Mouse (Mus musculus) hindbrain, embryonic 16.5 days (tissue): ENCODE measurements around the gene Dusp8. TPM values are rescaled to one million over a fixed set of nuclear protein-coding genes. Genes with fewer than 3 reads are reported as not detected.

Experiments used
- ATAC-seq: fragments of 200-750 bp; cut with Nextera tagmentation; 2 replicates; pipeline ENCODE4 v1.8.0; 2017; ENCODE audit warnings: moderate TSS enrichment, moderate library complexity
- H3K27ac ChIP-seq: fragments of 300-500 bp; sonication (generic); 2 replicates; pipeline ENCODE4 v1.5.1; 2014; ENCODE audit warnings: low read depth, mild to moderate bottlenecking, control low read depth, low read length, moderate library complexity
- H3K27me3 ChIP-seq: fragments of 300-500 bp; sonication (generic); replicated peaks from 2 replicates; pipeline ENCODE4 v1.6.1; 2014; ENCODE audit warnings: low read length; ENCODE audit not compliant: control insufficient read depth, insufficient read depth
- H3K36me3 ChIP-seq: fragments of 300-500 bp; sonication (generic); 2 replicates; pipeline ENCODE4 v1.6.1; 2014; ENCODE audit warnings: mild to moderate bottlenecking, low read length, moderate library complexity, mixed read lengths; ENCODE audit not compliant: control insufficient read depth, insufficient read depth
- H3K4me1 ChIP-seq: fragments of 300-500 bp; sonication (generic); 2 replicates; pipeline ENCODE4 v1.6.1; 2014; ENCODE audit warnings: low read depth, low read length; ENCODE audit not compliant: control insufficient read depth, insufficient read depth
- H3K4me2 ChIP-seq: fragments of 300-500 bp; sonication (generic); 2 replicates; pipeline ENCODE4 v1.6.1; 2014; ENCODE audit warnings: mild to moderate bottlenecking, low read length, control low read depth, moderate library complexity
- H3K4me3 ChIP-seq: fragments of 300-500 bp; sonication (generic); 2 replicates; pipeline ENCODE4 v1.5.1; 2014; ENCODE audit warnings: mild to moderate bottlenecking, low read length, control low read depth, moderate library complexity
- H3K9ac ChIP-seq: fragments of 300-500 bp; sonication (generic); 2 replicates; pipeline ENCODE4 v1.6.1; 2014; ENCODE audit warnings: low read depth, mild to moderate bottlenecking, control low read depth, low read length, moderate library complexity
- H3K9me3 ChIP-seq: fragments of 300-500 bp; sonication (generic); 2 replicates; pipeline ENCODE4 v1.6.1; 2014; ENCODE audit warnings: mild to moderate bottlenecking, low read length, moderate library complexity; ENCODE audit not compliant: control insufficient read depth
- WGBS: fragments of 180-500 bp; shearing (Covaris S2); extraction: QIAGEN DNeasy Blood & Tissue Kit; methylation state at CpG from one replicate; pipeline ENCODE4 v1.1.7; 2014; 5-methylcytosine and 5-hydroxymethylcytosine counted together
- polyA plus RNA-seq: library from polyadenylated mRNA; unstranded; fragments of >200 nt; fragmentation: Nextera tagmentation; extraction: Ambion mirVana; gene quantifications from 2 replicates; pipeline ENCODE4 v1.2.1, GENCODE M21; 2015

Gene Dusp8
- polyA plus RNA-seq, 1 experiment from 2014 or later, result 117 TPM

DNA sequence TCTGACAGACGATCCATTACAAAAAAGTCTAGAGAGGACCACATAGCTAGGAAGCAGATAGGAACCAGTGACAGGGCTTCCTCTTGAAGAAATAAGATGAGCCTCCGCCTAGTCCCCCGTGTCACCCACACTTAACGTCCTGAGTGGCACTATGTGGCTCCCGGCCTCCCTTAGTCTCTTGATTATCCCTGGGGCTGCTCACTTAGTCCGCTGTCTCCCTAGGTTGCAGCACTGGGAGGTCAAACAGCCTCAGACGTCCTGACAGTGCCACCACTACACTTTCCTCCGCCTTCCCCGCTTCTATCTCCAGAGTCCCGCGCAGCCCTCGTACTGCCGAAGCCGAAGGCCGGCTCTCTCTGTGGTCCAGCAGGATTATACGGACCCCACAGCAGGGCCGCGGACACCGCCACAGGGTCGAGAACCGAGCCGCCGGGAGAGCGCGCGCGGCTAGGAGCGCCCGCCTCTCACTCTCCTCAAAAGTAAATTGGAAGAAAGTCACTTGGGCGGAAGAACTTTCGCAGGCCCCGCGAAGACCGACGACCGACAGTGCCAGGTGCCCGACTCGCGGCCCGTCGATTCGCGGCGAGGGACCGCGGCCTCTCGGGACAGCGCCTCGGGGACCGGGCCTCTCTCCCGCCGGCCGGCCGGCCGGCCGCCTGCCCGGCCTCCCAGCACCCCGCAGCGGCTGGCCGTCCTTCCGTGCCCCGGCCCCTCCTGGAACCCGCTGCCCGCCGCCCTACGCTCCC is 35.3 kb downstream of the Dusp8 start:
- ATAC-seq, result peak; percentile 39; the same call in 1 of the 2 replicates
- Histone ChIP-seq H3K27me3 (no peaks in the 10 kb centered on the region; the same call in 1 of the 2 replicates), H3K9me3 (no peaks in the 10 kb centered on the region), H3K36me3 (no peaks in the 10 kb centered on the region), H3K4me3 (peak overlapping the region; percentile 95), H3K4me1 (peaks cover 13% of the 10 kb centered on the region), H3K9ac (peak overlapping the region; percentile 90), H3K4me2 (peak overlapping the region; percentile 89), H3K27ac (peak overlapping the region; percentile 75)
- WGBS, result under 1% methylated on average over 66 of the region's 66 CpGs

DNA sequence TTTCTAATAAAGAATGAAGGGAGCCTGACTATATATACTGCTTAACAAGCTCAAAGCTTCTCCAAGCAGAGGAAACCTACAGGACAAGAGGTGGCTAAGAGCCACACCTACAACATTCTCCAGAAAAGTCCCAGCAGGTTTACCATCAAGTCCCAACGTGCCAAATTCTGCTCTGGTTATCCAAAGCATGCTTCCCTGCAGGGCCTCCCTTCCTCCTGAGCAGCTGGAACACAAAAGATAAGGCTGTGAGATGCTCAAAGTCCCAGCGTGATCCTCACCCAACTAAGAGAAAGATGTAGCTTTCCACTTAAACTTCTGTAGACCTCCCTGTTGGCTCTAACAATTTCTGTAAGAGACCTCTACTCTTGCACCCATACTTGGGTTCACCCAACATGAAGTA is 36.6 kb downstream of the Dusp8 start:
- WGBS, result 61% methylated on average over 2 of the region's 2 CpGs
- no peak for ATAC-seq
- Histone ChIP-seq H3K9me3 (no peaks in the 10 kb centered on the region), H3K27me3 (no peaks in the 10 kb centered on the region), H3K27ac (no peak overlapping the region), H3K4me3 (no peak overlapping the region), H3K4me1 (peaks cover 13% of the 10 kb centered on the region), H3K36me3 (no peaks in the 10 kb centered on the region), H3K9ac (no peak overlapping the region), H3K4me2 (no peak overlapping the region)

DNA sequence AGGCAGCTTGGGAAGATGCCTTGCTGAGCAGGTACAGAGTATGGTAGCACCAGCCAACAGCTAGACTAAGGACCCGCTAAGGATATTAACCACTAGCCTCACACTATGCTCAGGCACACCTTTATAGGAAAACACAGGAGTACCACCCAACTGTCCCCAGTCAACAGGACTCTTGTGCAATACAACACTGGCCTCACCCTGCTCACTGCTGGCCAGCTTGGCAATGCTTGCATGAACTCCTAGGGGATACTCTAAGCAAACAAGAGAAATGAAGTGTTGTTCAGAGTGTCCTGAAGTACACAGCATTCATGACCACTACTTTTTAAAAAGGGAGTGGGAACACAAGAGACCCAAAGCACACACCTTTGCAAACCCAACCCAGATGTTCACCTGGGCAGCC is 38.5 kb downstream of the Dusp8 start:
- no peaks in the 10 kb centered on the region for H3K27me3 ChIP-seq
- no peaks in the 10 kb centered on the region for H3K9me3 ChIP-seq
- no peaks in the 10 kb centered on the region for H3K36me3 ChIP-seq
- no peak overlapping the region for H3K27ac ChIP-seq
- H3K4me1 ChIP-seq, result peaks cover 13% of the 10 kb centered on the region
- H3K9ac ChIP-seq, result no peak overlapping the region
- WGBS, result 94% methylated on average over 1 of the region's 1 CpGs
- no peak overlapping the region for H3K4me3 ChIP-seq
- ATAC-seq, result no peak
- H3K4me2 ChIP-seq, result no peak overlapping the region

- 77% methylated on average over 1 of the region's 1 CpGs for WGBS
- Histone ChIP-seq H3K27me3 (no peaks in the 10 kb centered on the region), H3K9ac (no peak overlapping the region), H3K4me1 (peaks cover 13% of the 10 kb centered on the region), H3K36me3 (no peaks in the 10 kb centered on the region), H3K9me3 (no peaks in the 10 kb centered on the region), H3K4me2 (no peak overlapping the region), H3K4me3 (no peak overlapping the region), H3K27ac (no peak overlapping the region)
- ATAC-seq, result no peak
Observed at GRCm38 (mm10) chr7:142056601-142057061, 39.0 kb downstream of the Dusp8 start.

- no peak for ATAC-seq
- Histone ChIP-seq H3K36me3 (no peaks in the 10 kb centered on the region), H3K4me3 (no peak overlapping the region), H3K4me2 (no peak overlapping the region), H3K9me3 (no peaks in the 10 kb centered on the region), H3K27ac (no peak overlapping the region), H3K9ac (no peak overlapping the region), H3K27me3 (no peaks in the 10 kb centered on the region), H3K4me1 (peaks cover 9% of the 10 kb centered on the region)
- WGBS, result 89% methylated on average over 3 of the region's 3 CpGs
Observed at GRCm38 (mm10) chr7:142055431-142055830, 40.2 kb downstream of the Dusp8 start.

- H3K36me3 ChIP-seq, result no peaks in the 10 kb centered on the region
- ATAC-seq, result no peak
- H3K27me3 ChIP-seq, result no peaks in the 10 kb centered on the region
- H3K4me2 ChIP-seq, result no peak overlapping the region
- no peak overlapping the region for H3K4me3 ChIP-seq
- no peak overlapping the region for H3K27ac ChIP-seq
- H3K4me1 ChIP-seq, result no peaks in the 10 kb centered on the region
- no peak overlapping the region for H3K9ac ChIP-seq
- H3K9me3 ChIP-seq, result no peaks in the 10 kb centered on the region
Observed at GRCm38 (mm10) chr7:142050536-142050935, 45.1 kb downstream of the Dusp8 start.

GRCm38 (mm10) chr7:142045932-142046331 is 49.7 kb downstream of the Dusp8 start:
- no peaks in the 10 kb centered on the region for H3K36me3 ChIP-seq
- no peaks in the 10 kb centered on the region for H3K9me3 ChIP-seq
- no peak for ATAC-seq
- H3K4me3 ChIP-seq, result no peak overlapping the region
- no peak overlapping the region for H3K4me2 ChIP-seq
- H3K4me1 ChIP-seq, result no peaks in the 10 kb centered on the region
- H3K27me3 ChIP-seq, result no peaks in the 10 kb centered on the region
- 97% methylated on average over 1 of the region's 1 CpGs for WGBS
- no peak overlapping the region for H3K27ac ChIP-seq
- H3K9ac ChIP-seq, result no peak overlapping the region

DNA sequence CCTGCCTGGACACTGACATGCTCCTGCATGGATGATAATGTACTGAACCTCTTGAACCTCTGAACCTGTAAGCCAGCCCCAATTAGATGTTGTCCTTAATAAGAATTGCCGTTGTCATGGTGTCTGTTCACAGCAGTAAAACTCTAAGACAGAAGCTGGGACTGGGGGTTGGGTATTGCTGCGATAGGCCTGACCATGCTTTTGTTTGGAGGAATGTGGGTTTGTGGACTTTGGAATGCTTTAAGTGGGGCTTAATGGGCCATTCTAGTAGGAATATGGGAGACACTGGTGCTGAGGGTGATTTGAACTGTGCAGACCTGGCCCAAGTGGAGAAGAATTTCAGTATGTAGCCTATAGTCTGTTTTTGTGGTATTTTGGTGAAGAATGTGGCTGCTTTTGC is 50.3 kb downstream of the Dusp8 start:
- H3K27me3 ChIP-seq, result no peaks in the 10 kb centered on the region
- no peak overlapping the region for H3K9ac ChIP-seq
- no peak for ATAC-seq
- no peaks in the 10 kb centered on the region for H3K36me3 ChIP-seq
- H3K4me3 ChIP-seq, result no peak overlapping the region
- no peak overlapping the region for H3K27ac ChIP-seq
- H3K4me1 ChIP-seq, result no peaks in the 10 kb centered on the region
- 23% methylated on average over 2 of the region's 2 CpGs for WGBS
- no peaks in the 10 kb centered on the region for H3K9me3 ChIP-seq
- H3K4me2 ChIP-seq, result no peak overlapping the region

DNA sequence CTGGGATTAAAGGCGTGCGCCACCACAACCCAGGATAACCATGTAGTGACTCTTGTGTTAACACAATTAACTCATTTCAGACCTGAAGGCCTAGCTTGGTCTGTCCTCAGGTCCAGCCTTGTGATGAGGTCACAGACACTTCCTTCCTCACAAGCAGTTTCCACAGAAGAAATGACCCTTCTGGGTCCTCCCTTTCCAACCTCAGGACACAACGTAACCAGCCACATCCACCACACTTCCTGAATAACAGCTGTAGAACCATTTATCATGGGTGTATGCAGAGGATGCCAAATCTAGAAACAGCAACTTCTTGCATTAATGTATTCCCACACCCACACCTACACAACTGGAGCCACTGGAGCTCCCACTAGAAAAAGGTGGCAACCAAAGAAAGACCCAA is 54.9 kb downstream of the Dusp8 start:
- Histone ChIP-seq H3K9ac (no peak overlapping the region), H3K4me3 (no peak overlapping the region), H3K27me3 (no peaks in the 10 kb centered on the region), H3K36me3 (no peaks in the 10 kb centered on the region), H3K4me2 (no peak overlapping the region), H3K4me1 (no peaks in the 10 kb centered on the region), H3K27ac (no peak overlapping the region), H3K9me3 (no peaks in the 10 kb centered on the region)
- ATAC-seq, result no peak
- 95% methylated on average over 3 of the region's 3 CpGs for WGBS
